Mouse (Mus musculus) MEL (cell line): ENCODE data around the gene Trak1. TPM values are rescaled to one million over a fixed set of nuclear protein-coding genes. Genes with fewer than 3 reads are reported as not detected.
A peak's percentile ranks its signal among the peaks of the same experiment; 100 is the strongest.

Source experiments
- DNase-seq: peaks from one replicate; pipeline ENCODE4 v3.0.0; 2011; ENCODE audit warnings: low read depth, low spot score
- H3K27ac ChIP-seq: 2 replicates; pipeline ENCODE4 v1.5.1; 2012; ENCODE audit warnings: low read depth, mild to moderate bottlenecking, control low read depth, low read length, moderate library complexity; ENCODE audit not compliant: control insufficient read depth
- H3K27me3 ChIP-seq, 2 experiments: fragments of 150-350 bp in 1 of 2; sonication (generic) in 1 of 2; 2 replicates each; pipeline ENCODE4 v1.6.1; 2012; ENCODE audit warnings: low read length in 2 of 2, mild to moderate bottlenecking in 2 of 2, improper control_type of control experiment in 1 of 2, moderate library complexity in 1 of 2; ENCODE audit not compliant: insufficient read depth in 2 of 2, control insufficient read depth in 1 of 2
- H3K36me3 ChIP-seq, 2 experiments: 2 replicates each; pipeline ENCODE4 v1.6.1; 2012 to 2014; ENCODE audit warnings: low read length in 2 of 2, improper control_type of control experiment in 1 of 2, inconsistent platforms in 1 of 2, mild to moderate bottlenecking in 1 of 2; ENCODE audit not compliant: insufficient read depth in 2 of 2, control insufficient read depth in 1 of 2
- H3K4me1 ChIP-seq, 2 experiments: fragments of 150-350 bp in 1 of 2; sonication (generic) in 1 of 2; 2 replicates each; pipeline ENCODE4 v1.6.1; 2012; ENCODE audit warnings: low read length in 2 of 2, improper control_type of control experiment in 1 of 2, mild to moderate bottlenecking in 1 of 2; ENCODE audit not compliant: insufficient read depth in 2 of 2, control insufficient read depth in 1 of 2
- H3K4me3 ChIP-seq, 2 experiments: fragments of 150-350 bp in 1 of 2; sonication (generic) in 1 of 2; 2 replicates each; pipeline ENCODE4 v1.5.1; 2012; ENCODE audit warnings: low read depth in 2 of 2, low read length in 2 of 2, mild to moderate bottlenecking in 2 of 2, moderate library complexity in 2 of 2, control low read depth in 1 of 2, improper control_type of control experiment in 1 of 2; ENCODE audit not compliant: control insufficient read depth in 1 of 2, insufficient read depth in 1 of 2
- H3K79me2 ChIP-seq: 2 replicates; pipeline ENCODE4 v1.6.1; 2012; ENCODE audit warnings: mild to moderate bottlenecking, low read length, moderate library complexity; ENCODE audit not compliant: control insufficient read depth, poor library complexity, insufficient read depth
- H3K9ac ChIP-seq: 2 replicates; pipeline ENCODE4 v1.6.1; 2012; ENCODE audit warnings: low read depth, mild to moderate bottlenecking, control low read depth, low read length, moderate library complexity; ENCODE audit not compliant: control insufficient read depth, poor library complexity, severe bottlenecking
- H3K9me3 ChIP-seq: fragments of 150-350 bp; sonication (generic); replicated peaks from 2 replicates; pipeline ENCODE4 v1.6.1; 2012; ENCODE audit warnings: mild to moderate bottlenecking, low read length, improper control_type of control experiment, moderate library complexity; ENCODE audit not compliant: insufficient read depth
- BHLHE40 ChIP-seq: IDR thresholded peaks from 2 replicates; pipeline ENCODE4 v1.6.1; 2012; ENCODE audit warnings: low read depth, mild to moderate bottlenecking, inconsistent platforms, low read length, improper control_type of control experiment, borderline replicate concordance
- CHD2 ChIP-seq: IDR thresholded peaks from 2 replicates; pipeline ENCODE4 v1.6.1; 2011; ENCODE audit warnings: low read length, improper control_type of control experiment
- E2F4 ChIP-seq: IDR thresholded peaks from 2 replicates; pipeline ENCODE4 v1.6.1; 2011; ENCODE audit warnings: low read depth, low read length, improper control_type of control experiment, borderline replicate concordance
- ELF1 ChIP-seq: IDR thresholded peaks from 2 replicates; pipeline ENCODE4 v1.6.1; 2014; ENCODE audit warnings: low read depth, mild to moderate bottlenecking, inconsistent platforms, low read length, improper control_type of control experiment, moderate library complexity
- EP300 ChIP-seq, 2 experiments: IDR thresholded peaks; 2 replicates each; pipeline ENCODE4 v1.6.1; 2011; ENCODE audit warnings: improper control_type of control experiment in 2 of 2, low read length in 2 of 2, low read depth in 1 of 2, mild to moderate bottlenecking in 1 of 2
- ETS1 ChIP-seq: IDR thresholded peaks from 2 replicates; pipeline ENCODE4 v1.6.1; 2012; ENCODE audit warnings: low read depth, mild to moderate bottlenecking, inconsistent platforms, low read length, improper control_type of control experiment, moderate library complexity
- GATA1 ChIP-seq: IDR thresholded peaks from 2 replicates; pipeline ENCODE4 v1.6.1; 2011; ENCODE audit warnings: low read depth, low read length, improper control_type of control experiment
- HCFC1 ChIP-seq: IDR thresholded peaks from 2 replicates; pipeline ENCODE4 v1.6.1; 2012; ENCODE audit warnings: low read depth, mild to moderate bottlenecking, inconsistent platforms, low read length, improper control_type of control experiment, moderate library complexity
- JUND ChIP-seq: IDR thresholded peaks from 2 replicates; pipeline ENCODE4 v1.6.1; 2011; ENCODE audit warnings: low read depth, mild to moderate bottlenecking, improper control_type of control experiment, low read length
- KAT2A ChIP-seq: conservative IDR thresholded peaks from 2 replicates; pipeline ENCODE4 v1.6.1; 2012; ENCODE audit warnings: low read depth, low read length, improper control_type of control experiment, inconsistent platforms
- MAX ChIP-seq: IDR thresholded peaks from 2 replicates; pipeline ENCODE4 v1.6.1; 2011; ENCODE audit warnings: low read length, improper control_type of control experiment
- MAZ ChIP-seq: IDR thresholded peaks from 2 replicates; pipeline ENCODE4 v1.6.1; 2012; ENCODE audit warnings: low read depth, mild to moderate bottlenecking, inconsistent platforms, low read length, improper control_type of control experiment
- MXI1 ChIP-seq: IDR thresholded peaks from 2 replicates; pipeline ENCODE4 v1.6.1; 2011; ENCODE audit warnings: mild to moderate bottlenecking, low read depth, low read length, improper control_type of control experiment
- MYB ChIP-seq: IDR thresholded peaks from 2 replicates; pipeline ENCODE4 v1.6.1; 2011; ENCODE audit warnings: mild to moderate bottlenecking, low read depth, low read length, improper control_type of control experiment
- MYC ChIP-seq: IDR thresholded peaks from 2 replicates; pipeline ENCODE4 v1.6.1; 2011; ENCODE audit warnings: low read depth, mild to moderate bottlenecking, low read length, improper control_type of control experiment, moderate library complexity
- NELFE ChIP-seq: IDR thresholded peaks from 2 replicates; pipeline ENCODE4 v1.6.1; 2011; ENCODE audit warnings: low read depth, low read length, improper control_type of control experiment
- POLR2A ChIP-seq, 2 experiments: IDR thresholded peaks; 2 replicates each; pipeline ENCODE4 v1.6.1; 2011 to 2012; ENCODE audit warnings: low read length in 2 of 2, mild to moderate bottlenecking in 2 of 2, control low read depth in 1 of 2, improper control_type of control experiment in 1 of 2, low read depth in 1 of 2, moderate library complexity in 1 of 2; ENCODE audit not compliant: control insufficient read depth in 1 of 2, insufficient read depth in 1 of 2, poor library complexity in 1 of 2
- POLR2AphosphoS2 ChIP-seq: IDR thresholded peaks from 2 replicates; pipeline ENCODE4 v1.6.1; 2011; ENCODE audit warnings: low read length, improper control_type of control experiment
- RAD21 ChIP-seq: IDR thresholded peaks from 2 replicates; pipeline ENCODE4 v1.6.1; 2011; ENCODE audit warnings: mild to moderate bottlenecking, low read depth, low read length, improper control_type of control experiment
- SMC3 ChIP-seq: IDR thresholded peaks from 2 replicates; pipeline ENCODE4 v1.6.1; 2011; ENCODE audit warnings: low read depth, low read length, improper control_type of control experiment
- TAL1 ChIP-seq: IDR thresholded peaks from 2 replicates; pipeline ENCODE4 v1.6.1; 2012; ENCODE audit warnings: mild to moderate bottlenecking, inconsistent platforms, low read length, moderate library complexity, mixed read lengths
- TBP ChIP-seq: IDR thresholded peaks from 2 replicates; pipeline ENCODE4 v1.8.0; 2011; ENCODE audit warnings: low read depth, low read length, improper control_type of control experiment
- TCF12 ChIP-seq: IDR thresholded peaks from 2 replicates; pipeline ENCODE4 v1.6.1; 2014; ENCODE audit warnings: low read depth, mild to moderate bottlenecking, inconsistent platforms, low read length, improper control_type of control experiment, moderate library complexity
- UBTF ChIP-seq: IDR thresholded peaks from 2 replicates; pipeline ENCODE4 v1.6.1; 2012; ENCODE audit warnings: low read depth, mild to moderate bottlenecking, inconsistent platforms, low read length, improper control_type of control experiment, moderate library complexity, borderline replicate concordance; ENCODE audit not compliant: insufficient read depth
- USF1 ChIP-seq: IDR thresholded peaks from 2 replicates; pipeline ENCODE4 v1.6.1; 2014; ENCODE audit warnings: low read depth, mild to moderate bottlenecking, inconsistent platforms, low read length, improper control_type of control experiment, moderate library complexity
- USF2 ChIP-seq, 2 experiments: IDR thresholded peaks; 2 replicates each; pipeline ENCODE4 v1.6.1; 2011 to 2012; ENCODE audit warnings: improper control_type of control experiment in 2 of 2, low read length in 2 of 2, borderline replicate concordance in 1 of 2, inconsistent platforms in 1 of 2, low read depth in 1 of 2, mild to moderate bottlenecking in 1 of 2; ENCODE audit not compliant: insufficient read depth in 1 of 2
- ZC3H11A ChIP-seq: IDR thresholded peaks from 2 replicates; pipeline ENCODE4 v1.6.1; 2012; ENCODE audit warnings: low read depth, mild to moderate bottlenecking, inconsistent platforms, low read length, improper control_type of control experiment
- ZKSCAN1 ChIP-seq: IDR thresholded peaks from 2 replicates; pipeline ENCODE4 v1.6.1; 2012; ENCODE audit warnings: low read depth, mild to moderate bottlenecking, inconsistent platforms, low read length, improper control_type of control experiment, moderate library complexity
- ZMIZ1 ChIP-seq: IDR thresholded peaks from 2 replicates; pipeline ENCODE4 v1.6.1; 2012; ENCODE audit warnings: low read depth, mild to moderate bottlenecking, inconsistent platforms, low read length, improper control_type of control experiment, moderate library complexity
- ZNF384 ChIP-seq: IDR thresholded peaks from 2 replicates; pipeline ENCODE4 v1.6.1; 2012; ENCODE audit warnings: low read depth, mild to moderate bottlenecking, inconsistent platforms, low read length, improper control_type of control experiment
- polyA plus RNA-seq, 2 experiments: library from polyadenylated mRNA; stranded (reverse) in 1 of 2; unstranded in 1 of 2; fragments of >175 nt in 1 of 2; fragments of >200 nt in 1 of 2; gene quantifications; 2 replicates each; pipeline versions ENCODE4 v1.2.1 to v1.2.4; 2012; ENCODE audit warnings: low replicate concordance in 2 of 2, low read depth in 1 of 2; ENCODE audit not compliant: insufficient read length in 2 of 2, insufficient read depth in 1 of 2, missing spikeins in 1 of 2
- total RNA-seq: library from RNA; depleted of rRNA; stranded (reverse); fragments of 300-350 nt; gene quantifications from 2 replicates; pipeline ENCODE4 v1.2.3, GENCODE M21; 2012

Gene Trak1
- total and polyA plus RNA-seq, 3 experiments = 16.2 to 35.5 TPM; not detected in 1

- H3K27ac ChIP-seq = peak overlapping the region; percentile 62; the same call in 1 of the 2 replicates
- peaks cover 12% of the 10 kb centered on the region for H3K79me2 ChIP-seq
- H3K9me3 ChIP-seq = no peaks in the 10 kb centered on the region
- DNase-seq = peak; percentile 75
- no peaks in the 10 kb centered on the region for H3K27me3 ChIP-seq
- peak overlapping the region; percentile 43 to 45 for H3K4me3 ChIP-seq
- TF ChIP-seq KAT2A (no peak), UBTF (no peak), ZMIZ1 (no peak), USF2 (IDR thresholded peaks at IDR 0.05; ENCODE audit: borderline replicate concordance in 1 of 2, insufficient read depth in 1 of 2, low read depth in 1 of 2, low read length in 2 of 2) (peak; percentile 43 to 73; a peak in 3 of 4 replicates), SMC3 (no peak), ELF1 (no peak), MXI1 (no peak), POLR2A (IDR thresholded peaks at IDR 0.05; ENCODE audit: control insufficient read depth in 1 of 2, insufficient read depth in 1 of 2, low read depth in 1 of 2, low read length in 2 of 2, poor library complexity in 1 of 2) (no peak), TCF12 (no peak; the same call in 1 of the 2 replicates), USF1 (peak; percentile 95), BHLHE40 (0 out of 2 replicates have a peak, but pooled peaks have one; percentile 30), ETS1 (peak; percentile 85), TBP (no peak), MAX (peak; percentile 86), MAZ (no peak)
- TF ChIP-seq, all 39 proteins: peak for 5
- Histone ChIP-seq H3K4me1 (peaks cover 6 to 8% of the 10 kb centered on the region in 2 experiments), H3K9ac (peak overlapping the region; percentile 54), H3K36me3 (peaks cover 0 to 9% of the 10 kb centered on the region in 2 experiments; a peak in 2 of 4 replicates)
Measured at GRCm38 (mm10) chr9:121313656-121314374, 16.5 kb downstream of the Trak1 start.

DNA sequence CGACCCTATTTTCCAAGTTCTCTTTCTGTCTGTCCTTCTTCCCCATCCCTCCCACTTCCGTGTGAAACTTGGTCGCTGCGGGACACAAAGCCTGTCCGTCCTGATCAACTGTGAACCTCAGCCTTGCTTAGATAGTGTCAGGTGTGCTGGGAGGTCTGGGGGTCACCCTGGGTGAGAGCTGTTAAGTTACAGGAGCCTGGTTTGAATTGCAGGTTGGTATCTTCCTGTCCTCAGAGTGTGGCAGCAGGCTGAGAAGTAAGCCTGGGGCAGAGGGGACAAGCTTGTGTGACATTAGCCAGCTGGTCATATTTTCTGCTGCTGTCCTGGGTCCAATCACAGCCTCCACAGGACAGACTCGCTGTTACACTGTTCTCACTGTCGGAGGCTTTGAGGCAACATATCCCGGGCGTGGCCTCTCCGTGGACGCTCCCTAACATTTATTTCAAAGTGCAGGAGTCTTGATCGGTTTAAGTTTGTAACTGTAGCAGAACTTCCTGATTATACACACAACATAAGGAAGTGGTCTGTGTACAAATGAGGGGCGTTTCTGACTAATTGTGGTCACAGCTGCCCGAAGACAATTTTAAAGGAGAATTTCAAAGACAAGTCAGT, 17.3 kb downstream of the Trak1 start:
- H3K9ac ChIP-seq = peak overlapping the region; percentile 54
- H3K4me1 ChIP-seq = peaks cover 6 to 8% of the 10 kb centered on the region in 2 experiments
- DNase-seq = peak; percentile 74
- TF ChIP-seq MYC (no peak), ZMIZ1 (no peak), NELFE (no peak), E2F4 (no peak), EP300 (IDR thresholded peaks at IDR 0.05; ENCODE audit: low read depth in 1 of 2, low read length in 2 of 2) (peak in 1 of 2 experiments; percentile 27; a peak in 1 of 4 replicates), GATA1 (no peak), POLR2AphosphoS2 (no peak), ZKSCAN1 (no peak), USF2 (IDR thresholded peaks at IDR 0.05; ENCODE audit: borderline replicate concordance in 1 of 2, insufficient read depth in 1 of 2, low read depth in 1 of 2, low read length in 2 of 2) (no peak), MAZ (no peak), TAL1 (no peak), JUND (no peak), ZNF384 (no peak), ELF1 (peak; percentile 55), HCFC1 (no peak), RAD21 (no peak), MYB (no peak), CHD2 (no peak), ETS1 (peak; percentile 68; the same call in 1 of the 2 replicates), ZC3H11A (no peak), MAX (no peak)

More for the DNA sequence above, 17.3 kb downstream of the Trak1 start:
- Histone ChIP-seq H3K36me3 (peaks cover 0 to 9% of the 10 kb centered on the region in 2 experiments; a peak in 2 of 4 replicates), H3K27ac (peak overlapping the region; percentile 62), H3K4me3 (peak overlapping the region; percentile 43 to 45), H3K9me3 (no peaks in the 10 kb centered on the region), H3K79me2 (peaks cover 13% of the 10 kb centered on the region), H3K27me3 (no peaks in the 10 kb centered on the region)
